Mouse (Mus musculus): Measurements from ENCODE around the gene Cmah. TPM values are rescaled to one million over a fixed set of nuclear protein-coding genes. Genes with fewer than 3 reads are reported as not detected.

Gene Cmah
- polyA plus RNA-seq, 1 experiment from 2014 or later: 0.21 TPM

GRCm38 (mm10) chr13:24493784-24494183 is 166.6 kb downstream of the Cmah start:
- H3K4me1 ChIP-seq: peaks cover 19% of the 10 kb centered on the region; the same call in 1 of the 2 replicates
- peaks cover 14% of the 10 kb centered on the region; the same call in 1 of the 2 replicates for H3K27me3 ChIP-seq (ENCODE audit: insufficient read depth, poor library complexity, severe bottlenecking)
- H3K36me3 ChIP-seq: no peaks in the 10 kb centered on the region
- no peak overlapping the region for H3K4me3 ChIP-seq
- no peak overlapping the region for H3K27ac ChIP-seq
- no peaks in the 10 kb centered on the region for H3K9me3 ChIP-seq
- WGBS: 90% methylated on average over 3 of the region's 3 CpGs
- DNase-seq (ENCODE audit: low spot score): no peak

- Histone ChIP-seq H3K9me3 (no peaks in the 10 kb centered on the region), H3K36me3 (no peaks in the 10 kb centered on the region), H3K27me3 (ENCODE audit: insufficient read depth, poor library complexity, severe bottlenecking) (peaks cover 14% of the 10 kb centered on the region; the same call in 1 of the 2 replicates), H3K27ac (no peak overlapping the region), H3K4me1 (peaks cover 26% of the 10 kb centered on the region; the same call in 1 of the 2 replicates), H3K4me3 (no peak overlapping the region)
- WGBS: 65% methylated on average over 5 of the region's 5 CpGs
- no peak for DNase-seq (ENCODE audit: low spot score)
Measured at GRCm38 (mm10) chr13:24496353-24496752, 169.1 kb downstream of the Cmah start.

GRCm38 (mm10) chr13:24497001-24497400 is 169.8 kb downstream of the Cmah start:
- no peak overlapping the region for H3K27ac ChIP-seq
- peaks cover 17% of the 10 kb centered on the region; the same call in 1 of the 2 replicates for H3K27me3 ChIP-seq (ENCODE audit: insufficient read depth, poor library complexity, severe bottlenecking)
- no peaks in the 10 kb centered on the region for H3K36me3 ChIP-seq
- DNase-seq (ENCODE audit: low spot score): no peak
- no peak overlapping the region for H3K4me3 ChIP-seq
- no peaks in the 10 kb centered on the region for H3K9me3 ChIP-seq
- peaks cover 26% of the 10 kb centered on the region; the same call in 1 of the 2 replicates for H3K4me1 ChIP-seq
- 65% methylated on average over 12 of the region's 12 CpGs for WGBS

- H3K9me3 ChIP-seq: no peaks in the 10 kb centered on the region
- H3K27me3 ChIP-seq (ENCODE audit: insufficient read depth, poor library complexity, severe bottlenecking): peaks cover 10% of the 10 kb centered on the region; the same call in 1 of the 2 replicates
- 37% methylated on average over 6 of the region's 6 CpGs for WGBS
- H3K4me1 ChIP-seq: peaks cover 26% of the 10 kb centered on the region; the same call in 1 of the 2 replicates
- H3K4me3 ChIP-seq: no peak overlapping the region
- DNase-seq (ENCODE audit: low spot score): no peak
- H3K27ac ChIP-seq: peak overlapping the region; percentile 52; the same call in 1 of the 2 replicates
- H3K36me3 ChIP-seq: no peaks in the 10 kb centered on the region
Measured at GRCm38 (mm10) chr13:24498342-24498741, 171.1 kb downstream of the Cmah start.

- Histone ChIP-seq H3K4me1 (peaks cover 26% of the 10 kb centered on the region; the same call in 1 of the 2 replicates), H3K36me3 (no peaks in the 10 kb centered on the region), H3K4me3 (no peak overlapping the region), H3K27ac (no peak overlapping the region), H3K9me3 (no peaks in the 10 kb centered on the region), H3K27me3 (ENCODE audit: insufficient read depth, poor library complexity, severe bottlenecking) (0 out of 2 replicates have a peak, but pooled peaks cover 4% of the 10 kb centered on the region)
- no peak for DNase-seq (ENCODE audit: low spot score)
- 36% methylated on average over 3 of the region's 3 CpGs for WGBS
Measured at GRCm38 (mm10) chr13:24499505-24499904, 172.3 kb downstream of the Cmah start.

- no peak for DNase-seq (ENCODE audit: low spot score)
- WGBS: 78% methylated on average over 25 of the region's 25 CpGs
- no peak overlapping the region for H3K27ac ChIP-seq
Measured at GRCm38 (mm10) chr13:24501179-24501905, 174.1 kb downstream of the Cmah start.

GRCm38 (mm10) chr13:24501919-24502318 is 174.7 kb downstream of the Cmah start:
- Histone ChIP-seq H3K9me3 (no peaks in the 10 kb centered on the region), H3K4me3 (no peak overlapping the region), H3K4me1 (peaks cover 26% of the 10 kb centered on the region), H3K27me3 (ENCODE audit: insufficient read depth, poor library complexity, severe bottlenecking) (0 out of 2 replicates have a peak, but pooled peaks cover 4% of the 10 kb centered on the region), H3K27ac (no peak overlapping the region), H3K36me3 (no peaks in the 10 kb centered on the region)
- WGBS: 87% methylated on average over 3 of the region's 3 CpGs
- DNase-seq (ENCODE audit: low spot score): no peak

More at GRCm38 (mm10) chr13:24501179-24501905, 174.1 kb downstream of the Cmah start:
- no peak overlapping the region for H3K4me3 ChIP-seq
- no peaks in the 10 kb centered on the region for H3K36me3 ChIP-seq
- 0 out of 2 replicates have a peak, but pooled peaks cover 4% of the 10 kb centered on the region for H3K27me3 ChIP-seq (ENCODE audit: insufficient read depth, poor library complexity, severe bottlenecking)
- H3K4me1 ChIP-seq: peaks cover 20% of the 10 kb centered on the region
- H3K9me3 ChIP-seq: no peaks in the 10 kb centered on the region

GRCm38 (mm10) chr13:24505812-24506211 is 178.6 kb downstream of the Cmah start:
- H3K27me3 ChIP-seq (ENCODE audit: insufficient read depth, poor library complexity, severe bottlenecking): 0 out of 2 replicates have a peak, but pooled peaks cover 4% of the 10 kb centered on the region
- H3K9me3 ChIP-seq: no peaks in the 10 kb centered on the region
- DNase-seq (ENCODE audit: low spot score): no peak
- peaks cover 23% of the 10 kb centered on the region for H3K4me1 ChIP-seq
- no peaks in the 10 kb centered on the region for H3K36me3 ChIP-seq
- H3K27ac ChIP-seq: no peak overlapping the region
- WGBS: 78% methylated on average over 5 of the region's 5 CpGs
- H3K4me3 ChIP-seq: no peak overlapping the region

GRCm38 (mm10) chr13:24507156-24507555 is 180.0 kb downstream of the Cmah start:
- H3K4me1 ChIP-seq: peaks cover 19% of the 10 kb centered on the region
- DNase-seq (ENCODE audit: low spot score): no peak
- 0 out of 2 replicates have a peak overlapping the region, but pooled peaks have one; percentile 25 for H3K27ac ChIP-seq

GRCm38 (mm10) chr13:24508917-24509316 is 181.7 kb downstream of the Cmah start:
- H3K4me1 ChIP-seq: peaks cover 19% of the 10 kb centered on the region
- H3K9me3 ChIP-seq: no peaks in the 10 kb centered on the region
- 45% methylated on average over 1 of the region's 1 CpGs for WGBS
- H3K36me3 ChIP-seq: no peaks in the 10 kb centered on the region
- H3K4me3 ChIP-seq: no peak overlapping the region
- peaks cover 4% of the 10 kb centered on the region; the same call in 1 of the 2 replicates for H3K27me3 ChIP-seq (ENCODE audit: insufficient read depth, poor library complexity, severe bottlenecking)
- H3K27ac ChIP-seq: no peak overlapping the region
- DNase-seq (ENCODE audit: low spot score): no peak

More at GRCm38 (mm10) chr13:24507156-24507555, 180.0 kb downstream of the Cmah start:
- no peaks in the 10 kb centered on the region for H3K27me3 ChIP-seq (ENCODE audit: insufficient read depth, poor library complexity, severe bottlenecking)
- no peaks in the 10 kb centered on the region for H3K36me3 ChIP-seq
- H3K9me3 ChIP-seq: no peaks in the 10 kb centered on the region
- WGBS: 82% methylated on average over 6 of the region's 6 CpGs
- no peak overlapping the region for H3K4me3 ChIP-seq

- Histone ChIP-seq H3K27me3 (ENCODE audit: insufficient read depth, poor library complexity, severe bottlenecking) (peaks cover 4% of the 10 kb centered on the region; the same call in 1 of the 2 replicates), H3K27ac (no peak overlapping the region), H3K9me3 (no peaks in the 10 kb centered on the region), H3K4me1 (peaks cover 13% of the 10 kb centered on the region), H3K36me3 (no peaks in the 10 kb centered on the region), H3K4me3 (no peak overlapping the region)
- WGBS: 69% methylated on average over 1 of the region's 1 CpGs
- DNase-seq (ENCODE audit: low spot score): no peak
Measured at GRCm38 (mm10) chr13:24511367-24511766, 184.2 kb downstream of the Cmah start.

GRCm38 (mm10) chr13:24511932-24512520 is 184.8 kb downstream of the Cmah start:
- Histone ChIP-seq H3K9me3 (no peaks in the 10 kb centered on the region), H3K4me3 (no peak overlapping the region), H3K27me3 (ENCODE audit: insufficient read depth, poor library complexity, severe bottlenecking) (peaks cover 4% of the 10 kb centered on the region; the same call in 1 of the 2 replicates), H3K4me1 (peaks cover 7% of the 10 kb centered on the region), H3K27ac (no peak overlapping the region), H3K36me3 (no peaks in the 10 kb centered on the region)
- no peak for DNase-seq (ENCODE audit: low spot score)
- WGBS: 80% methylated on average over 14 of the region's 14 CpGs

- Histone ChIP-seq H3K9me3 (no peaks in the 10 kb centered on the region), H3K27me3 (ENCODE audit: insufficient read depth, poor library complexity, severe bottlenecking) (peaks cover 4% of the 10 kb centered on the region; the same call in 1 of the 2 replicates), H3K4me1 (0 out of 2 replicates have a peak, but pooled peaks cover 4% of the 10 kb centered on the region), H3K27ac (no peak overlapping the region; the same call in 1 of the 2 replicates), H3K36me3 (no peaks in the 10 kb centered on the region), H3K4me3 (no peak overlapping the region)
- DNase-seq (ENCODE audit: low spot score): no peak
- WGBS: 80% methylated on average over 3 of the region's 3 CpGs
Measured at GRCm38 (mm10) chr13:24513717-24514116, 186.5 kb downstream of the Cmah start.
